Mouse (Mus musculus) cortical plate, adult 2 months (tissue): Measurements from ENCODE around the gene Krt86.

Experiments
- CTCF ChIP-seq: fragments of 200-500 bp; IDR thresholded peaks from 2 replicates; pipeline ENCODE4 v1.5.1; 2011; ENCODE audit warnings: mild to moderate bottlenecking, control low read depth, low read length; ENCODE audit not compliant: insufficient read depth; ENCODE audit errors: extremely low read depth
- POLR2A ChIP-seq: fragments of 200-500 bp; IDR thresholded peaks from 2 replicates; pipeline ENCODE4 v1.6.1; 2011; ENCODE audit warnings: mild to moderate bottlenecking, low read length, control low read depth; ENCODE audit not compliant: insufficient read depth; ENCODE audit errors: extremely low read depth

DNA sequence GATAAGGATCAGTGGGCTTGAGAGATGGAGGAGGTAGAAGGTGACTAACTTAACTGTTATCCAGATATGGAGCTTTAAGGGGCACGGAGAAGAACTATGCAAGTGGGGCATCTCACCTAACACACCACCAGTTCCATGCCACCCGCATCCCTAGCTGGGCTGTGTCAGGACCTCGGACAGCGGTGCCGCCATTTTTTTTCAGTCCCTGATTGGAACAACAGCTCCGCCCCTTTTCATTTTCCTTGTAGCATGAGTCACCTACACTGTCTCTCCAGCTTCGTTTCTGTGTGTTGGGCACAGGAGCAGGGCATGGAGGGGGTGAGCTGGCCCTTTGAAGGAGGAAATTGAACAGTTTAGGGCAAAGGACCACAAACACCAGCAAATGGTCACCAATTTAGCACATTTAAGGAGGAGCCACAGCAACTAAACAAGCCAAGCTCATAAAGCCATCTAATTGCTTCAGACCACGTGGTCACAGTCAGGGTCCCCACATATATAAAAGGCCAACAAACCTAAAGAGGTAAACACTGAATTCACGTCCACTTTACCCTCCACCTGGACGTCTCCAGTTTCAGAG is at the start of gene Krt86:
- no peak for TF ChIP-seq POLR2A
- TF ChIP-seq CTCF: no peak
